Mouse (Mus musculus) urinary bladder, postnatal 4 days (tissue): ENCODE measurements at regions not wholly inside any gene's neighbourhood (a gene's known extent, or its start where the extent isn't known, plus 50 kb on each side); places are given as distances from the start of the nearest gene placed in this dataset.
A peak's percentile ranks its signal among the peaks of the same experiment; 100 is the strongest.

Source experiments
- DNase-seq, 2 experiments: peaks; one replicate each; pipeline ENCODE4 v3.0.0; 2021 to 2022; ENCODE audit warnings: low spot score in 2 of 2

GRCm38 (mm10) chr3:142948771-142949170 is 67.0 kb upstream of the Pkn2 start:
- DNase-seq, result peak in 1 of 2 experiments; percentile 64

- no peak for DNase-seq
Observed at GRCm38 (mm10) chr3:142941319-142942024, 59.7 kb upstream of the Pkn2 start.

GRCm38 (mm10) chr3:142940874-142941273 is 59.1 kb upstream of the Pkn2 start:
- no peak for DNase-seq

GRCm38 (mm10) chr3:142939773-142940172 is 58.0 kb upstream of the Pkn2 start:
- no peak for DNase-seq

- no peak for DNase-seq
Observed at GRCm38 (mm10) chr3:142935949-142936348, 54.1 kb upstream of the Pkn2 start.

- no peak for DNase-seq
Observed at GRCm38 (mm10) chr3:142934326-142934725, 52.5 kb upstream of the Pkn2 start.

- DNase-seq, result no peak
Observed at GRCm38 (mm10) chr3:142933684-142934259, 52.0 kb upstream of the Pkn2 start.
